ENCODE assay signal across 24 mouse cellular contexts in the genomic region with DNA sequence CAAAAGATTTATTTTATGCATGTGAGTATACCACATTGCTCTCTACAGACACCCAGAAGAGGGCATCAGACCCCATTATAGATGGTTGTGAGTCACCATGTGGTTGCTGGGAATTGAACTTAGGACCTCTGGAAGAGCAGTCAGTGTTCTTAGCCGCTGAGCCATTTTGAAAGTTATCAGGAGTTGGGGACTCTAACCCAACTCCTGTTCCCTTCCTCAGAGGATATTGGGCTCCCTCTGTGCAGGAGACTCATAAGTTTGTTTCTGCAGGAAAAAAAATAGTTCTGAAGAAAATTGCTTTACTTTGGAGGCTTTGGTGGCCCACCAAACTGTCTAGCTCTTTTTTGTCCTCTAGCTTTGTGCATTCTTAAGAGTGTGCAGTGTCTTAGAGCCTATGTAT. TPM values are rescaled to one million over a fixed set of nuclear protein-coding genes. Genes with fewer than 3 reads are reported as not detected.
"Had no signal": no experiment of that assay in that cellular context is flagged by ENCODE, and none has a peak within 500 bp of the region (broad histone marks: within the 10 kb centered on the region; RNA-seq: fewer than 3 reads in every experiment).

No protein-coding gene starts in this region.

- H3K27ac ChIP-seq: neural tube, embryonic 12.5 days; neural tube, embryonic 13.5 days; neural tube, embryonic 15.5 days; stomach, embryonic 15.5 days; stomach, postnatal 0 days had no signal

- H3K27me3 ChIP-seq: neural tube, embryonic 12.5 days; neural tube, embryonic 13.5 days; neural tube, embryonic 15.5 days; stomach, embryonic 15.5 days had no signal

- H3K9ac ChIP-seq: neural tube, embryonic 12.5 days; neural tube, embryonic 13.5 days; neural tube, embryonic 15.5 days; stomach, embryonic 15.5 days had no signal

- H3K4me2 ChIP-seq: neural tube, embryonic 12.5 days; neural tube, embryonic 13.5 days; neural tube, embryonic 15.5 days; stomach, embryonic 15.5 days had no signal

- H3K36me3 ChIP-seq: neural tube, embryonic 12.5 days; neural tube, embryonic 13.5 days; neural tube, embryonic 15.5 days; stomach, embryonic 15.5 days had no signal

- DNase-seq: retina, postnatal 1 day; right cerebral cortex, adult 18-20 months; right cerebral cortex, postnatal 14 days; right cerebral cortex, postnatal 25 days; right cerebral cortex, postnatal 4 days; spleen, adult 18-20 months; thymus, adult 18-20 months; thymus, postnatal 14 days; thymus, postnatal 25 days; thymus, postnatal 36 days; thymus, postnatal 4 days had no signal

- H3K4me1 ChIP-seq: neural tube, embryonic 12.5 days; neural tube, embryonic 13.5 days; neural tube, embryonic 15.5 days; stomach, embryonic 15.5 days had no signal

- H3K9me3 ChIP-seq: neural tube, embryonic 12.5 days; neural tube, embryonic 13.5 days; neural tube, embryonic 15.5 days; stomach, embryonic 15.5 days had no signal

- H3K4me3 ChIP-seq: neural tube, embryonic 12.5 days; neural tube, embryonic 13.5 days; neural tube, embryonic 15.5 days; stomach, embryonic 15.5 days had no signal

RNA-seq across cellular contexts. Expression of gene Gpr15, which starts 30.3 kb away (rescaled TPM):
- polyA plus RNA-seq: neural tube, embryonic 12.5 days; neural tube, embryonic 13.5 days; neural tube, embryonic 14.5 days; neural tube, embryonic 15.5 days; small intestine, adult 2 months; stomach, embryonic 14.5 days; stomach, embryonic 16.5 days; stomach, postnatal 0 days had no signal

RNA-seq across cellular contexts. Expression of gene E330017A01Rik, which starts 50.0 kb away (rescaled TPM):
- total RNA-seq: neutrophil, adult 5-6 weeks had no signal
- polyA plus RNA-seq: neural tube, embryonic 14.5 days; neural tube, embryonic 15.5 days; small intestine, adult 2 months; spleen, adult 2 months; stomach, embryonic 14.5 days; stomach, embryonic 15.5 days; stomach, embryonic 16.5 days; stomach, postnatal 0 days; thymus, postnatal 0 days; urinary bladder, adult 2 months had no signal
